Mouse (Mus musculus) megakaryocyte, embryonic 14.5 days (primary cell): ENCODE data around the gene Rpl9. TPM values are rescaled to one million over a fixed set of nuclear protein-coding genes. Genes with fewer than 3 reads are reported as not detected.

Experiments
- H3K27me3 ChIP-seq: replicated peaks from 2 replicates; pipeline ENCODE3; 2012; ENCODE audit warnings: inconsistent platforms
- H3K36me3 ChIP-seq: replicated peaks from 2 replicates; pipeline ENCODE3; 2012; ENCODE audit warnings: low read length, inconsistent platforms, mixed read lengths
- H3K4me1 ChIP-seq: 2 replicates; pipeline ENCODE4 v1.6.1; 2012; ENCODE audit warnings: inconsistent platforms
- H3K4me3 ChIP-seq: replicated peaks from 2 replicates; pipeline ENCODE3; 2012; ENCODE audit warnings: moderate library complexity, mild to moderate bottlenecking, inconsistent platforms
- H3K9me3 ChIP-seq: 2 replicates; pipeline ENCODE4 v1.6.1; 2012; ENCODE audit warnings: inconsistent platforms
- FLI1 ChIP-seq: IDR thresholded peaks from 2 replicates; pipeline ENCODE4 v1.6.1; 2012; ENCODE audit warnings: low read length, inconsistent platforms, mixed read lengths
- GATA1 ChIP-seq: IDR thresholded peaks from 3 replicates; pipeline ENCODE4 v1.6.1; 2012; ENCODE audit warnings: mixed read lengths, low read length, inconsistent platforms, borderline replicate concordance
- polyA plus RNA-seq: library from polyadenylated mRNA; stranded (reverse); fragments of >175 nt; gene quantifications from 2 replicates; pipeline ENCODE4 v1.2.3, GENCODE M21; 2012; ENCODE audit warnings: low replicate concordance; ENCODE audit not compliant: insufficient read depth

Gene Rpl9
- polyA plus RNA-seq, 1 experiment = 69.1 TPM

GRCm38 (mm10) chr5:65374746-65375145 lies 16.5 kb downstream of the Rpl9 start:
- Histone ChIP-seq H3K27me3 (peaks cover 26% of the 10 kb centered on the region), H3K36me3 (no peaks in the 10 kb centered on the region), H3K4me1 (peaks cover 10% of the 10 kb centered on the region; the same call in 1 of the 2 replicates), H3K4me3 (no peak overlapping the region), H3K9me3 (no peaks in the 10 kb centered on the region)
- TF ChIP-seq GATA1 (no peak), FLI1 (no peak)

- Histone ChIP-seq H3K9me3 (no peaks in the 10 kb centered on the region), H3K4me3 (no peak overlapping the region), H3K27me3 (peaks cover 33% of the 10 kb centered on the region), H3K36me3 (no peaks in the 10 kb centered on the region), H3K4me1 (no peaks in the 10 kb centered on the region)
- TF ChIP-seq FLI1 (no peak), GATA1 (no peak)
Measured at GRCm38 (mm10) chr5:65371551-65371950, 19.7 kb downstream of the Rpl9 start.

- Histone ChIP-seq H3K9me3 (no peaks in the 10 kb centered on the region), H3K27me3 (peaks cover 46% of the 10 kb centered on the region), H3K36me3 (no peaks in the 10 kb centered on the region), H3K4me1 (no peaks in the 10 kb centered on the region), H3K4me3 (no peak overlapping the region)
- TF ChIP-seq GATA1 (no peak), FLI1 (no peak)
Measured at GRCm38 (mm10) chr5:65367837-65368236, 23.4 kb downstream of the Rpl9 start.

GRCm38 (mm10) chr5:65357771-65358170 lies 33.5 kb downstream of the Rpl9 start:
- no peak for TF ChIP-seq FLI1
- TF ChIP-seq GATA1 = no peak
- Histone ChIP-seq H3K9me3 (peaks cover 5% of the 10 kb centered on the region), H3K27me3 (peaks cover 2% of the 10 kb centered on the region)

GRCm38 (mm10) chr5:65356851-65357250 lies 34.4 kb downstream of the Rpl9 start:
- TF ChIP-seq FLI1 (no peak), GATA1 (no peak)
- Histone ChIP-seq H3K9me3 (peaks cover 5% of the 10 kb centered on the region), H3K4me1 (peaks cover 4% of the 10 kb centered on the region; the same call in 1 of the 2 replicates), H3K4me3 (no peak overlapping the region), H3K27me3 (peaks cover 10% of the 10 kb centered on the region), H3K36me3 (no peaks in the 10 kb centered on the region)

More at GRCm38 (mm10) chr5:65357771-65358170, 33.5 kb downstream of the Rpl9 start:
- Histone ChIP-seq H3K4me1 (peaks cover 4% of the 10 kb centered on the region; the same call in 1 of the 2 replicates), H3K4me3 (no peak overlapping the region), H3K36me3 (no peaks in the 10 kb centered on the region)

- peaks cover 17% of the 10 kb centered on the region for H3K27me3 ChIP-seq
- no peak for TF ChIP-seq GATA1
- no peak for TF ChIP-seq FLI1
- no peaks in the 10 kb centered on the region for H3K36me3 ChIP-seq
- no peak overlapping the region for H3K4me3 ChIP-seq
- peaks cover 5% of the 10 kb centered on the region for H3K9me3 ChIP-seq
- H3K4me1 ChIP-seq = peaks cover 4% of the 10 kb centered on the region; the same call in 1 of the 2 replicates
Measured at GRCm38 (mm10) chr5:65354985-65355384, 36.3 kb downstream of the Rpl9 start.

- TF ChIP-seq FLI1 (no peak), GATA1 (no peak)
- Histone ChIP-seq H3K9me3 (peaks cover 5% of the 10 kb centered on the region), H3K4me1 (peaks cover 4% of the 10 kb centered on the region; the same call in 1 of the 2 replicates), H3K27me3 (peaks cover 18% of the 10 kb centered on the region), H3K4me3 (no peak overlapping the region), H3K36me3 (no peaks in the 10 kb centered on the region)
Measured at GRCm38 (mm10) chr5:65354097-65354496, 37.1 kb downstream of the Rpl9 start.

- Histone ChIP-seq H3K27me3 (peaks cover 25% of the 10 kb centered on the region), H3K4me3 (no peak overlapping the region), H3K9me3 (peaks cover 5% of the 10 kb centered on the region), H3K36me3 (no peaks in the 10 kb centered on the region), H3K4me1 (no peaks in the 10 kb centered on the region)
- no peak for TF ChIP-seq GATA1
- no peak for TF ChIP-seq FLI1
Measured at GRCm38 (mm10) chr5:65350508-65350907, 40.7 kb downstream of the Rpl9 start.

- H3K27me3 ChIP-seq = peaks cover 25% of the 10 kb centered on the region
- TF ChIP-seq GATA1 (no peak), FLI1 (no peak)
- H3K36me3 ChIP-seq = no peaks in the 10 kb centered on the region
- H3K4me1 ChIP-seq = no peaks in the 10 kb centered on the region
- no peak within 1 kb of the TSS for H3K4me3 ChIP-seq
- no peaks in the 10 kb centered on the region for H3K9me3 ChIP-seq
Measured at GRCm38 (mm10) chr5:65348168-65348567, 43.1 kb downstream of the Rpl9 start, which contains the start of gene Klb. Klb (plus strand) TSS chr5:65348314.

- Histone ChIP-seq H3K9me3 (no peaks in the 10 kb centered on the region), H3K27me3 (no peaks in the 10 kb centered on the region), H3K4me3 (no peak overlapping the region), H3K36me3 (no peaks in the 10 kb centered on the region), H3K4me1 (peaks cover 15% of the 10 kb centered on the region; the same call in 1 of the 2 replicates)
- TF ChIP-seq GATA1 = no peak
- no peak for TF ChIP-seq FLI1
Measured at GRCm38 (mm10) chr5:65340167-65340566, 51.1 kb downstream of the Rpl9 start.
